Mouse (Mus musculus) Patski (cell line): ENCODE measurements around the gene Cks1b. TPM values are rescaled to one million over a fixed set of nuclear protein-coding genes. Genes with fewer than 3 reads are reported as not detected.

Experiments
- ATAC-seq: fragments of 100-300 bp; one replicate; pipeline ENCODE4 v1.8.0; 2021
- CTCF ChIA-PET: fragments of 350-600 bp; sonication (Branson Sonifier 250); formaldehyde crosslinking; loops from one replicate; lab custom pipeline; 2022; ENCODE audit warnings: inconsistent platforms; lab: Charles Lee
- POLR2A ChIA-PET: fragments of 350-600 bp; sonication (Branson Sonifier 250); formaldehyde crosslinking; loops from one replicate; lab custom pipeline; 2022; ENCODE audit warnings: antibody characterized with exemption, inconsistent platforms; lab: Charles Lee
- DNase-seq: peaks from one replicate; pipeline ENCODE4 v3.0.0-alpha.2; 2011; ENCODE audit warnings: low read depth, low spot score
- H3K27me3 ChIP-seq: fragments of 371-371 bp; one replicate; pipeline ENCODE4 v1.5.1; 2021
- CTCF ChIP-seq: fragments of 100-300 bp; IDR thresholded peaks from one replicate; pipeline ENCODE4 v1.5.1; 2021
- in situ Hi-C: fragments of 300-500 bp; cut with MboI; formaldehyde crosslinking; loops from 3 replicates; pipeline ENCODE4 v1.11.1; 2018; ENCODE audit warnings: low pct_unique_long_range_greater_than_20kb, mixed read lengths
- polyA plus RNA-seq: library from polyadenylated mRNA; unstranded; gene quantifications from one replicate; pipeline ENCODE4 v1.2.3, GENCODE M21; 2021

Cks1b gene
- polyA plus RNA-seq, 1 experiment from 2014 or later: 162 TPM

GRCm38 (mm10) chr3:89385451-89385850, 32.7 kb downstream of the Cks1b start:
- ATAC-seq: no peak
- DNase-seq: no peak
- POLR2A ChIA-PET: no interaction called here
- no peaks in the 10 kb centered on the region for H3K27me3 ChIP-seq
- no peak for TF ChIP-seq CTCF
- in situ Hi-C loops: no loop called here
- CTCF ChIA-PET: no interaction called here

DNA sequence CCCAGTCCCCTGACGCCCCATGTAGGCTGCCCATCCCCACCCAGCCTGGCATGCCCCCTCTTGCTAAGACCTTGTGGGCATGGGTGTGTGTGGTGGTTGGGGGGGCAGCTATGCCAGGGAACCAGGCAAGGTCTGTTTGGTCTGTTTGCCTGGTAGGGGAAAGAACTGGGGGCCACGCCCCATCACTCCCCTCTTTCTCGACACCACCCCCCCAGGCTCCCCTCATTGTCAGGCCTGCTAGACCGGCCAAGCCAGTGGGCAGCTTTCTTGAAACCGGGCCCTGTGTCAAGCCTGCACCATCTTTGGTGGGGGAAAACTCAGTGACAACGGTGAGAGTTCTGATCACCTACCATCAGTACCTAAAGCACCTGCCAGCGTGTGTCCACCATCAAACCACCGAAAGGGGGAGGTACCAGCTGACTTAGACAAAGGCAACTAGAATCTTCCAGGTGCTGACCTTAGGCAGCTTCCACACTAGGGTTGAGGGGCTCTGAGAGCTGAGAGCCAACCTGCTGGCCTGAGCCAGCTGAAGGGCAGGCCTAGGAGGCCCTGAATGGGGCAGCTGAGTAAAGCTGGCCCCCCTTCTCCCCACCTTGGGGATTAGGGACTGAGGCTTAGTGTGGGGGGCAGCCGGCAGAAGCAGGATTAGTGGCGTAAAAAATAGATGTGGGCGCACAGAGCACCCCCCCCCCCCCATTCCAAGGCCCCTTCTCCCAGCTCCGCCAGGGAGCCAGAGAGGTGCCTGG, 33.7 kb downstream of the Cks1b start:
- DNase-seq: no peak
- in situ Hi-C loops: no loop called here
- no peaks in the 10 kb centered on the region for H3K27me3 ChIP-seq
- ChIA-PET POLR2A (interaction anchor here (0.9 kb wide), 1 partner anchor 36 kb away, joined by 3 read pairs; no protein-coding TSS in a partner anchor), CTCF (interaction anchor here (1.2 kb wide), 1 partner anchor 30 kb away, joined by 3 read pairs; no protein-coding TSS in a partner anchor)
- no peak for TF ChIP-seq CTCF
- no peak for ATAC-seq

DNA sequence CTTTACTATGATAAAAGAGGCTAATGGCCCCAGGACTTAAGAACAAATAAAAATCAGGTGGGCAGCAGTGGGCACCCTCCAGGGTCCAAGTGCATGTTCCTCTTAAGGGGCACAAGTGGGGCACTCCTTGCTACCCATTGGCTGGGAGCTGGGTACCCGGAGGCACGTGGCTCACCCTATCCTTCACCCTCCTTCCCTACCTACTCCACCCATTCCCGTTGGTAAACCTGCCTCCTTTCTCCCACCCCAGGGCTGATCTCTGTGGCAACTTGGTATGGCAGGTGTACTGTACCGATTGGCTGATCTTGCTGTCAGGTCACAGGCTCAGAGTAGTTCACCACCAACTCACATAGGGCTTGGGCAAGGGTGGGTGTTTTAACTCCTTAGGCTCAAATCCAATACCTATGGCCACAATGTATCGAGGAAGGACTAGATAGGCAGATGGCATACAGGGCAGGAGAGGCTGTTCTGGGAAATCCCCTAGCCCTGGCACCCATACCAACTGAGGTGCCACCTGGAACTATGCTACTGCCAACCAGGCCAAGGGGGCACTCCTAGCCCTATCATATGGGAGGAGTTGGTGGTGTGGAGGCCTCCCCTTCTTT, 34.4 kb downstream of the Cks1b start:
- in situ Hi-C loops: no loop called here
- ATAC-seq: no peak
- DNase-seq: no peak
- CTCF ChIA-PET: interaction anchor here (1.2 to 1.5 kb wide), 3 partner anchors 11 to 29 kb away, joined by 3 read pairs; no protein-coding TSS in a partner anchor
- TF ChIP-seq CTCF: no peak
- POLR2A ChIA-PET: interaction anchor here (0.9 kb wide), 1 partner anchor 10 kb away, joined by 3 read pairs; no protein-coding TSS in a partner anchor
- no peaks in the 10 kb centered on the region for H3K27me3 ChIP-seq

DNA sequence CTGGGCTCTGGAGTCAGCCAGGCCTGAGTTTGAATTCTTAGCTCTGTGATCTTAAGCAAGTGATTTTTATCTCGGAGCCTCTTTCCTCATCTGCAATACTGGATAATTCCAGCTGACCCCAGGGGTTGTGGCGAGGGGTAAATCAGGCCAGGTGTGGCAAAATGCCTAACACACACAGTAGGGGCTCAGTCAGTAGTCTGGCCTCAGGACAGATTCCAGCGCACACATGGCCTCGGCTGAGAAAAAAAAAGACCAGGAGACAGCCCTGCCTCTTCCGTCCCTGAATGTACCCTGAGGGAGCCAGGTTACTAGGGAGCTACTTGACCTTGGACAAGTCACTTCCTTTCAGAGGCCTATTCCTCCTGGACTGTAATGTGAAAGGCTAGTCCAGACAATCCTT, 35.2 kb downstream of the Cks1b start:
- POLR2A ChIA-PET: interaction anchor here (0.9 kb wide), 2 partner anchors 10 to 35 kb away, joined by 3 to 4 read pairs; partner anchors contain the start of genes Cks1b and Shc1
- in situ Hi-C loops: no loop called here
- H3K27me3 ChIP-seq: no peaks in the 10 kb centered on the region
- TF ChIP-seq CTCF: no peak
- CTCF ChIA-PET: interaction anchor here (1.2 to 1.7 kb wide), 5 partner anchors 10 to 43 kb away, joined by 3 to 5 read pairs (median 3); no protein-coding TSS in a partner anchor
- DNase-seq (no peak), ATAC-seq (no peak)

DNA sequence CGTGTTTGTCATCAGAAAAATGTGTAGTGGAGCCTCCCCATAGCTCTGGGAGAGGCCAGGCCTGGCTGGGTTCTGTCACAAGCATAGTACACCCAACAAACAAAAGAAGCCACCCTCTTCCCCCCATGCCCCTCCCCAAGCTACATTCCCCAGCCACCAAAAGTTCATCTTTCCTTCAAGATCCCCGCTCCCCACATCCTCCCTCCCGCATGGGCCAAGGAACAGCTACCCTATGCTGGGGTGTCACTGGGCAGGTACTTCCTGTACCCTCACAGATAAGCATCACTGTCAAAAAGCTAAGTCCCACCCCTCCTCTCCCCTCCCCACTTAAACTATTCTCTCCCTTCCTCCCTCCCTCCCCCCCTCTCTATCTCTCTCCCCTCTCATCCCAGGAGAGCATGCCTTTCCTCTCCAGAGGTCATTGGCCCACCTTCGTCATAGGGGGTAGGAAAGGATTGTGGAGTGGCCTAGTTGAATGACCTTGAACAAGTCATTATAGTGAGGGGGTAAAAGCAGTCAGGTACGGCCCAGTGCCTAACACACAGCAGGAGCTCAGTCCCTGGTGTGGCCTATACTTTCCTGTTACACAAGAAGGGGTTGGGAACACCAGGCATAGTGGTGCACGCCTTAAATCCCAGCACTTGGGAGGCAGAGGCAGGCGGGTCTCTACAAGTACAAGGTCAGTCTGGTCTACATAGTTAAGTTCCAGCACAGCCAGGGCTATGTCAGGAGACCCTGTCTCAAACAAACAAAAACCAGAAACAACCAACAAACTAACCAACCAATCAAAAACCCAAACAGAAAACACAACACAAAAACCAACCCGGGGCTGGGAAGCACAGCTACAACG, 35.9 kb downstream of the Cks1b start:
- no peaks in the 10 kb centered on the region for H3K27me3 ChIP-seq
- in situ Hi-C loops: no loop called here
- ATAC-seq (no peak), DNase-seq (no peak)
- POLR2A ChIA-PET: interaction anchor here (0.9 to 1.4 kb wide), 2 partner anchors 8 to 36 kb away, joined by 3 to 4 read pairs; partner anchors contain the start of genes Cks1b and Shc1
- no peak for TF ChIP-seq CTCF
- CTCF ChIA-PET: interaction anchor here (1.2 to 2.1 kb wide), 6 partner anchors 9 to 42 kb away, joined by 3 to 6 read pairs (median 4); no protein-coding TSS in a partner anchor

DNA sequence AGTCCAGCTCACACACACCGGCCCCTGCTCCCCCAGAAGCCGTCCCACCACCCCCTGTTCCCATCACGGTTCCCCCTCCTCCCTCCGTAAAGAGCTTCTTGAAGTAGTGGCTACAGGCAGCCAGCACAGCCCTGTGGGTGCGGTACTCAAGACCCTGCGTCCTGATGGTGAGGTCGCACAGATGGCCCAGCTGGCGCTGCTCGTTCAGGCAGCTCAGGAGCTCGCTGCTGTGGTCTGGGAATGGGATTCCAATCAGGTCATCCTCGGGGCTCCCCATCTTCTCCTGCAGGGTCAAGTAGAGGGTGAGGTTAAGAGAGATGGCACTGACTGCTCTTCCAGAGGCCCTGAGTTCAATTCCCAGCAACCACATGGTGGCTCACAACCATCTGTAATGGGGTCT, 37.0 kb downstream of the Cks1b start:
- TF ChIP-seq CTCF: no peak
- POLR2A ChIA-PET: interaction anchor here (0.7 to 1.4 kb wide), 2 partner anchors 9 to 46 kb away, joined by 3 read pairs; no protein-coding TSS in a partner anchor
- CTCF ChIA-PET: interaction anchor here (1.5 to 2.1 kb wide), 3 partner anchors 10 to 27 kb away, joined by 3 to 6 read pairs (median 4); no protein-coding TSS in a partner anchor
- in situ Hi-C loops: no loop called here
- ATAC-seq: no peak
- no peak for DNase-seq
- no peaks in the 10 kb centered on the region for H3K27me3 ChIP-seq

DNA sequence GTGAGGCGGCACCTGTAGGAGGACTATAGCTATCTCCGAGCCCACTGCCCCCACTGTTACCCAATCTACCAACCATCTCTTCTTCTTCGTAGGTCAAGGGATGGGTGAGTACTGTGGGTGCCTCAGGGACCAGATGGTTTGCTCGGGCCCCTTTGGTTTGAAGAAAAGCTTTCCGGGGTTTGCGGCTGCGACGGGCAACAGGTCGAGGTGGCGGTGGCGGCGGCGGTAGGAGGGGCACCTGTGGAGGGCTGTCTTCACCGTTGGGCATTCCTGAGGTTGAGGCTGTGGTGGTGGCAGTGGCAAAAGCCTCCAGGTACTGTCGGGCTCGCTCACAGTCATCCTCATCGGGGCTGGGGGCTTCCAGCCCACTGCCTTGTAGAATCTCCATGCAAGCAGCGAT, 37.5 kb downstream of the Cks1b start:
- no peaks in the 10 kb centered on the region for H3K27me3 ChIP-seq
- POLR2A ChIA-PET: interaction anchor here (0.7 kb wide), 1 partner anchor 45 kb away, joined by 3 read pairs; no protein-coding TSS in a partner anchor
- no peak for TF ChIP-seq CTCF
- ATAC-seq (no peak), DNase-seq (no peak)
- in situ Hi-C loops: no loop called here
- CTCF ChIA-PET: interaction anchor here (1.1 to 2.1 kb wide), 4 partner anchors 8 to 68 kb away, joined by 3 to 6 read pairs (median 4); no protein-coding TSS in a partner anchor

DNA sequence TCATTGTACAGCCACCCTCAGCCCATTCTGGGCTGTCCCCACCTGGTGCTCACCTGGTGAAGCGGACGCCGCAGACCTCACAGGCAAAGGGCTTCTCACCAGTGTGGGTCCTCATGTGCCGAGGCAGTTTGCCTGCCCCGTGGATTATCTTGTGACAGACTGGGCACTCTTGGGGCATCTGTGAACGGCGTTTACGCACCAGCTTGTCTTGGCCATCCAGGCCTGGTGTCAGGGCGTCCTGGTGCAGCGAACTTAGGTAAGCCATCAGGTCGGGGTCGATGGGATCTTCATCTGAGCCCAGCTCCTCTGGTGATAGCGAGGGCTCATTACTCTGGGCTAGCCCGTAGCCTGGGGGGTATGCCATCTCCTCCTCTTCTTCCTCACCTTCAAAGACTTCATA, 37.9 kb downstream of the Cks1b start:
- ChIA-PET CTCF (interaction anchor here (0.7 to 1.7 kb wide), 4 partner anchors 9 to 69 kb away, joined by 3 to 4 read pairs (median 4); no protein-coding TSS in a partner anchor), POLR2A (no interaction called here)
- H3K27me3 ChIP-seq: no peaks in the 10 kb centered on the region
- ATAC-seq: no peak
- in situ Hi-C loops: no loop called here
- TF ChIP-seq CTCF: no peak
- no peak for DNase-seq

GRCm38 (mm10) chr3:89379388-89380131, 38.6 kb downstream of the Cks1b start:
- H3K27me3 ChIP-seq: no peaks in the 10 kb centered on the region
- CTCF ChIA-PET: interaction anchor here (0.7 to 1.9 kb wide), 5 partner anchors 10 to 70 kb away, joined by 3 to 11 read pairs (median 4); no protein-coding TSS in a partner anchor
- DNase-seq: no peak
- POLR2A ChIA-PET: no interaction called here
- in situ Hi-C loops: no loop called here
- no peak for ATAC-seq
- no peak for TF ChIP-seq CTCF
